Mouse (Mus musculus): ENCODE results near the gene Rps11.
A peak's percentile ranks its signal among the peaks of the same experiment; 100 is the strongest.
"Not testable (repeated sequence)": the region's sequence is repeated elsewhere in the genome, so short reads cannot be mapped to it uniquely, and the experiment has no call there.

Rps11 gene

GRCm38 (mm10) chr7:45131850-45132249 is 7.6 kb upstream of the Rps11 start:
- DNase-seq = no peak

GRCm38 (mm10) chr7:45129776-45130512 is 5.7 kb upstream of the Rps11 start:
- no peak for DNase-seq

- no peak for DNase-seq
These were observed 5.1 kb upstream of the Rps11 start for GRCm38 (mm10) chr7:45129318-45129717.

DNA sequence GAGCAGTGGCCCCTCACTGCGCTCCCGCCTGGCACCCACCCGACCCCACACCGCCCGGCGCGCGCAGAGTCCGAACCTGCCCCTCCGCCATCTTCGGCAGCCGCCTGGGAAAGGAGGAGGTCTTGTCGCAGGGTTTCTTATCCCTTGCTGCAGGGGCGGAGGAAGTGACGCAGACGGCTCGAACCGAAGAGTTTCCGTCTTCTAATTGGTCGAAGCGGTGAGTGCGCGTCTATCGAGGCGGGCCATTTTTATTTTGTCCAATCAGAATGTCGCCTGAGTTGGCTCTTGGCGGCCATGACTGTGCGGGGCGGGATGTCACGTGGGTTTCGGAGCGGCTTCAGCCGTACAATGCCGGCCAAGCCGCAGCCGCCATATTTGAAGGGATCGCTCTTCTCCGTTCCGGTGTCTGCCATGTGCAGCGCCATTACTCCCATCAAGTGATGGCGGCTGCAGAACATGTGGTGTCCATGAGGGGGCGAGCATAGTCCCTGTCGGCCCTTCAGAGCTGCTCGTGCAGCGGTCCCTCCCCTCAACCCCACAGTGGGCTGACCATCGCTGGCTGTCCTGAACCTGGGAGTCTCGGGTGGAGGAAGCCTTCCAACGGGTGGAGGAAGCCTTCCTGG is 4.5 kb upstream of the Rps11 start, which contains the start of gene Rpl13a:
Gene Rpl13a, minus strand, starts transcription at position 138 of the 623 bp plus-strand sequence.
- DNase-seq = peak; percentile 97 to 98

- no peak for DNase-seq
These were observed 3.5 kb upstream of the Rps11 start for GRCm38 (mm10) chr7:45127700-45128224.

DNA sequence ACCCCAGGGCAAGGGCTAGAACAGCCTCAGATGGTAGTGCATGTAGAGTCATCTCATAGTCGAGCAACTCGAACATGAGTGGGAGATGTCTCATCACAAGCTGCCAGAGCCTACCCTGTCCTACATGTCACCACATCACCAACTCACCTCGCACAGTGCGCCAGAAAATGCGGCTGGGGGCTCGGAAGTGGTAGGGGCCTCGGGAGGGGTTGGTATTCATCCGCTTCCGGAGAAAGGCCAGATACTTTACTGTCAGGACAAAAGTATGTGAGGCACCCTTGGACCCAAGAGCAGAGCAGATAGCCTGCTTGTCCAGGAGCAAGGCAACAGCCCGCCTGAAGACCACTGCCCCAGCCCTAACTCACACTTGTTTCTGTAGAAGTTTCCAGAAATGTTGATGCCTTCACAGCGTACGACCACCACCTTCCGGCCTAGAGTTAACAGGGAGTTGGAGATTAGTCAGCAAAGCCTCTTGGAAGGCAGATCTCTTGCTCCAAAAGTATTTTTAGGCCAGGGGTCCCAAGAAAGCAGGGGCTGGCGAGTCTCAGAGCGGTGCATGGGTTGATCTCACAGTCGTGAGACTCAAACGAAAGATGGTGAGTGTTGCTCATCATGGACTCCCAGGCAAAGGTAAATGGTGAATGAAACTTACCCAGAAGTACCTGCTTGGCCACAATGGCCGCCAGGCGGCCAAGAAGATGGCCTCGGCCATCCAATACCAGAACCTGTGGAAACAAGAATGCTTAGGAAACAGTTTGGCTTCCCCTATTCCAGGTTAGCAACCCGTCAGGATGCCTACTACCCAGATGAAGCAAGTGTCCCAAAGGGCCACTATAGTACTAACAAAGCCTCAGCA is 2.8 kb upstream of the Rps11 start:
- peak; percentile 20 to 21 for DNase-seq

DNA sequence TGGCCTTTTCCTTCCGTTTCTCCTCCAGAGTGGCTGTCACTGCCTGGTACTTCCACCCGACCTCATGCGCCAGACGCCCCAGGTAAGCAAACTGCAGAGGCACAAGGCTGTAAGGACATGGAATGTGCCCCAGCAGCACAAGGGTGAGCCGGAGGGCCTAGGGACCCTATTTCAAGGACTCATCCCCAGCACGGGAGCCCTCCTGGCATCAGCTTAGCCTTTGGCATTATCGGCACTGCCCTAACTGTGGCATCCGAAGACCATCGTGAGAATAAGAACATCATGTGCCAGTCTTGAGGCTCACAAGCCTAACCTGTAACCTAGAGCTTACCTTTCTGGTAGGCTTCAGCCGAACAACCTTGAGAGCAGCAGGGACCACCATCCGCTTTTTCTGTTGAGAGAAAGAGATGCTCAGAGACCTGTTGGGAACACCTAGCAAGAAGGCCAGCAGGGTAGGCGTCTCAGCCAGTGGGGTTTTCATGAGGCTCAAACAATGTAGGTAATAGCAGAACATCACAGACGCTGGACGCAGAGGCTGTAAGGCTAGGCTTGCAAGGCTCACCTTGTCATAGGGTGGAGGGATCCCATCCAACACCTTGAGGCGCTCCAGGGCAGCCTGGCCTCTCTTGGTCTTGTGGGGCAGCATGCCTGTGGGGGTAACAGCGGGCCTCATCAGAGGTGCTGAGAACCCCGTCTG is 2.1 kb upstream of the Rps11 start:
- no peak for DNase-seq

DNA sequence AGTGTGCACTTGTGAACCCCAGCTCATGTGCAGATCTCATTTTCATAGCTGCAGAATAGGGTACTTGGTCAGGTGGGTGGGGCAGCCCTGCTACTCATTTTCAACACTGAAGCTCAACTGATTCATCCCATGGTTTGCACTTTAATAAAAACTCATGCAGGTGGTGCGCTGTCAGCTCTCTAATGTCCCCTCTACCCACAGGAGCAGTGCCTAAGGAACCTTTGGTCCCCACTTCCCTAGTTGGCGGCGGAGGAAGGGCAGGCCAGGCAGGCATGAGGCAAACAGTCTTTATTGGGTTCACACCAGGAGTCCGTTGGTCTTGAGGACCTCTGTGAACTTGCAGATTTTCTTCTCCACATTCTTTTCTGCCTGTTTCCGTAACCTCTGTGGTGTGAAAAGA is 1.4 kb upstream of the Rps11 start:
- not testable (repeated sequence) for DNase-seq

DNA sequence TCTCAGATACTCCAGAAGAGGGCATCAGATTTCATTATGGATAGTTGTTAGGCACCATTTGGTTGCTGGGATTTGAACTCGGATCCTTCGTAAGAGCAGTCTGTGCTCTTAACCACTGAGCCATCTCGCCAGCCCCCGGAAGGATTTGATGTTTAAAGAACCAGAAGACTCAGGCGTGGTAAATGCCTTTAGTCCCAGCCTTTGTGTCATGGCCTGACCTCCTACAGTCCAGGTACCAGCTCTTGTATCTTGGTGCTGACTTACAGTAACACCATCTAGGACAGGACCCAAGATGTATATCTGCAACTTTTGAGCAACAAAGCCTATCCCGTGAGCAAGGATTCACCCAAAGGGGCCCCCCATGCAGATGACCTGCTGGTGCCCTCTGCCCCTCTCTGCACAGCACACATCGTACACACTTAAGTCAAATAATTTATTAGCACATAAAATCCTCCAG is 933 bp upstream of the Rps11 start:
- DNase-seq = no peak

DNA sequence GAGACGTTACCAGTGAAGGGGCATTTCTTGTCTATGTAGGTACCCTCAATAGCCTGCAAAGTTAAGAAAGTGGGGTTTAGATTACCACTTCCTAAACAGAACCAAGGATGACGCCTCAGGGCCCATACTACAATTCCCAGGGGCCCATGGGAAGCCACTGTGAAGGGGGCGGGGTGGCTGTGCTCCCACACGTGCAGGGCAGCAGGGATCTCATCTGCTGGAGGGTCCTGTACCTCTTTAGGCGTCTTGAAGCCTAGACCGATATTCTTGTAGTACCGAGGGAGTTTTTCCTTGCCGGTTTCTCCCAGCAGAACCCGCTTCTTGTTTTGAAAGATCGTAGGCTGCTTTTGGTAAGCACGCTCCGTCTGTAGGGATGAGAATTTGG is 1.1 kb downstream of the Rps11 start:
- peak; percentile 61 to 64 for DNase-seq

DNA sequence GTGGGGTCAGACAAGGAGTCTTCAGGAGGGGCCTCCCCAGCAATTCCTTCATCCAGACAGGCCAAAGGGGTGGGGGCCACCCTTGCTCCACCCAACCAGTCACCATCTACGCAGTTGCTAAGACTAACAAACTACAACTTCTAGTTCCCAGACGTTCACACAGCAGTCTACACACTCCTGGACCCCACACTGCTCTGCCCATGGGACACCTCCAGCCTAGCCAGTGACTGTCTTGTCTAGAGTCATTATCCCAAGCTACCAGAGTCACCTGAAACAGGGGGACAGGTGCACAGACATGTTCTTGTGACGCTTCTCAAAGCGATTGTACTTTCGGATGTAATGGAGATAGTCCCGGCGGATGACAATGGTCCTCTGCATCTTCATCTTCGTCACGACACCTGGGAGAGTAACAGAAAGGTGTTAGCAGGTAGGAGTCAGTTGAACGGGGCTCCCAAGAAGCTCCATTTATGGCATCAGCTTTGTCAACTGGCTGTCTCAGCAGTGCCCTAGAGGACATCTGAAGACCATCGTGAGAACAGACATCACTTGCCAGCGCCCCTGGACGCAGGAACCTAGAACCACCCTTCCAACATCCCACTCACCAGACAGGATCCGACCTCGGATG is 1.6 kb downstream of the Rps11 start:
- DNase-seq = peak in 1 of 2 experiments; percentile 23

GRCm38 (mm10) chr7:45121966-45122365 is 2.3 kb downstream of the Rps11 start:
- DNase-seq = no peak

GRCm38 (mm10) chr7:45121404-45121803 is 2.8 kb downstream of the Rps11 start:
- peak; percentile 71 to 72 for DNase-seq

DNA sequence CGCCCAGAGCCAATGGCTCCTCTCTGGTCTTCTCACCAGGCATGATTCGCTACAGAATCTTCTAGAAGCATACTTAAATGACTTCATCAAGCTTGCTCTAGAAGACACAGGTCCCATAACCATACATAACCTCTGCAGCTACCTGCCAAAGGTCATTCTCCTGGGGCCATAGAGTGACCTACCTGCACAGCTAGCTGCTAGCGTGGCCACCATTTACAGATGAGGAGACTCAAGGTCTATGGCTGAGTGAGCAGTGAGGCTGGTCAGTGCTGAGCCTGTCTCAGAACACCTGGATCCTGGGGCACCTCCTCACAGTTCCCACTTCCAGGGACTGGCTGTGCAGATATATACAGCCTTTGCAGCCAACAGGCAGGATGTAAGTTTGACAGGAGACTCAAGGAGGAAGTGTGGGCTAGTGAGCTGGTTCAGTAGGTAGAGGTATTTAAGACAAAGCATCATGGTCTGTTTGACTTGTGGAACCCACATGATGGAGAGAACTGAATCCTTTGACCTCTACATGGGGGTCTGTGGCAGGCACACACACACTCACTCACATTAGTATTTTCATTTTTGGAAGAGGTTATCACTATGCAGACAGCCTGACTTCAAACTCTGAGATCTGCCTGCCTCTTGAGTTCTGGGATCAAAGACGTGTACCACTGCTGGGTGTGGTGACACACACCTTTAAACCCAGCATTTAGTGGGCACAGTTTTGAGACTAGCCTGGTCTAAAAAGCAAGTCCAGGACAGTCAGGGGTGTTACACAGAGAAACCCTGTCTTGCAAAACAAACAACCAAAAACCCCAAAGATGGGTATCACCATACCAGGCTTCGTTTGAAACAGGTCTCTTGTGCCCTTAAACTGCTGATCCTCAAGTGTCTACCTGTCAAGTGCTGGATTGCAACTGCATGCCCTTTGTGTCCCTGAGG is 4.2 kb downstream of the Rps11 start:
- peak; percentile 34 to 35 for DNase-seq

GRCm38 (mm10) chr7:45118336-45118735 is 5.9 kb downstream of the Rps11 start:
- DNase-seq = no peak

GRCm38 (mm10) chr7:45117566-45117965 is 6.7 kb downstream of the Rps11 start:
- peak; percentile 33 to 34 for DNase-seq

GRCm38 (mm10) chr7:45113476-45113875 is 10.8 kb downstream of the Rps11 start:
- no peak for DNase-seq

DNA sequence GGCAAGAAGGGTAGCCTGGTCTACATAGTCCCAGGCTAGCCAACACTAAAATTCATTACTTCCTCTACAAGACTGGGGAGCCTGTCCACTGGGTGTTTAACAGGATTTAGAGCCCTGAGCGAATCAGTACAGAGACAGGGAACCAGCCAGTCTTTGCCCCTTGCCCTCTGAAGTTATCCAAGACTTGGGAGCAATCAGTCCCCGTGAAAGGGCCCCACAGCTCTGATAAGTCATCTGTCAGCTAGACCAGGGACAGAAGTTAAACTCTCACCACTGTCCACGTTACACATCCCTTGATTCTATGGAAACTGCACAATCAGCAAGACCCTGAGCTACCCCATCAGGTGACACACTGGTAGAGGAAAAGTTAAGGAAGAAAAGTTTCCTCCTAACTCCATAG is 11.7 kb downstream of the Rps11 start:
- DNase-seq = no peak

DNA sequence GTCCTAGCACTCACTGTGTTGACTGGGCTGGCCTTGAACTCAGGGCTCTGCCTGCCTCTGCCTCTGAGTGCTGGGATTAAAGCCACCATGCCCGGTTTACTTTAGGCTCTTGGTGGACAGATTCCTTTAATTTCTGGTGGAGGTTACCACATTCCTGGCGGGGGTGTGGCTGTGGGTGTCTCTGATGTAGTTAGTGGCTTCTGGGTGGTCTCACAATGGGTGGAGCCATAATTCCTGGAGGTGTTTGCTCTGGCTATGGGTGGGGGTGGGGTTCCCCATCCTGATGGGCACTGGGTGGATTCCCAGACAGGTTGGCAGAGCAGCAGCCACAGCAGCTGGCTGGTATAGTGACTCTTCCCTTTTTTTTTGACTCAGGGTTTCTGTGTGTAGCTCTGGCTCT is 12.3 kb downstream of the Rps11 start:
- DNase-seq = no peak

- DNase-seq = not testable (repeated sequence)
These were observed 14.2 kb downstream of the Rps11 start for GRCm38 (mm10) chr7:45110089-45110488.

Measured in B cell, adult 2 months (primary cell).